Comparison of ENCODE assay signal across 10 mouse cellular contexts in genomic region chr2:4556188-4556587, GRCm38 (mm10).
DNase-seq lines count a peak whose midpoint lies in the region; ATAC-seq lines count a peak whose summit lies in the region.
"Had no signal": no experiment of that assay in that cellular context is flagged by ENCODE, and none has a peak within 500 bp of the region (broad histone marks: within the 10 kb centered on the region; RNA-seq: fewer than 3 reads in every experiment).

No protein-coding gene starts in this region.

- no peak overlapping the region for H3K4me2 ChIP-seq in heart, embryonic 15.5 days
- H3K4me2 ChIP-seq in limb, embryonic 13.5 days (replicated peaks): peak overlapping the region; percentile 25

- intact Hi-C loops in heart, postnatal 14 days (cut with DNase I): loop anchor here (5.0 kb wide), 1 partner anchor 49 kb away; no protein-coding TSS in a partner anchor

- no peak overlapping the region for H3K9ac ChIP-seq in heart, embryonic 15.5 days
- H3K9ac ChIP-seq in limb, embryonic 13.5 days: no peak overlapping the region

- DNase-seq in heart, postnatal 14 days: no peak
- DNase-seq in right cerebral cortex, postnatal 4 days: peak; percentile 22
- no peak for DNase-seq in right cerebral cortex, postnatal 25 days
- DNase-seq in cerebellum, postnatal 4 days (ENCODE audit: low spot score in 2 of 2): no peak
- DNase-seq in gastrocnemius, postnatal 4 days (ENCODE audit: low spot score in 2 of 2): no peak
- no peak for DNase-seq in gastrocnemius, postnatal 10 days
- DNase-seq: kidney, adult 18-20 months; right cerebral cortex, postnatal 14 days had no signal

- ATAC-seq in heart, embryonic 15.5 days (replicated peaks; ENCODE audit: insufficient number of reproducible peaks, insufficient read depth, low FRiP score, low read depth): no peak
- ATAC-seq in limb, embryonic 13.5 days (ENCODE audit: low FRiP score, low read depth): no peak

- no peaks in the 10 kb centered on the region for H3K9me3 ChIP-seq in heart, embryonic 15.5 days (replicated peaks)
- H3K9me3 ChIP-seq in limb, embryonic 13.5 days: no peaks in the 10 kb centered on the region

- H3K27ac ChIP-seq in heart, embryonic 15.5 days: peak overlapping the region; percentile 98; the same call in 1 of the 2 replicates
- peak overlapping the region; percentile 69 for H3K27ac ChIP-seq in limb, embryonic 13.5 days

- WGBS in heart, embryonic 15.5 days: 66% methylated on average over 10 of the region's 10 CpGs
- 14% methylated on average over 10 of the region's 10 CpGs for WGBS in limb, embryonic 13.5 days

- H3K27me3 ChIP-seq in heart, embryonic 15.5 days: no peaks in the 10 kb centered on the region
- H3K27me3 ChIP-seq in limb, embryonic 13.5 days: no peaks in the 10 kb centered on the region

- H3K4me3 ChIP-seq in heart, embryonic 15.5 days: no peak overlapping the region
- H3K4me3 ChIP-seq in limb, embryonic 13.5 days: no peak overlapping the region

- H3K36me3 ChIP-seq in heart, embryonic 15.5 days: no peaks in the 10 kb centered on the region
- peaks cover 16% of the 10 kb centered on the region for H3K36me3 ChIP-seq in limb, embryonic 13.5 days

- H3K4me1 ChIP-seq in heart, embryonic 15.5 days (replicated peaks): peaks cover 50% of the 10 kb centered on the region
- H3K4me1 ChIP-seq in limb, embryonic 13.5 days: peaks cover 70% of the 10 kb centered on the region
